Mouse (Mus musculus) stomach, postnatal 0 days (tissue): Measurements from ENCODE around the gene Atg14. TPM values are rescaled to one million over a fixed set of nuclear protein-coding genes. Genes with fewer than 3 reads are reported as not detected.

Source experiments
- ATAC-seq: fragments of 200-750 bp; cut with Nextera tagmentation; 2 replicates; pipeline ENCODE4 v1.8.0; 2017; ENCODE audit not compliant: low FRiP score, low TSS enrichment
- DNase-seq: peaks from one replicate; pipeline ENCODE4 v3.0.0-alpha.2; 2016; ENCODE audit warnings: low spot score
- H3K27ac ChIP-seq: fragments of 300-500 bp; sonication (generic); replicated peaks from 2 replicates; pipeline ENCODE4 v1.5.1; 2014; ENCODE audit warnings: mild to moderate bottlenecking, control low read depth
- H3K27me3 ChIP-seq: fragments of 300-500 bp; sonication (generic); 2 replicates; pipeline ENCODE4 v1.6.1; 2014; ENCODE audit warnings: low read length; ENCODE audit not compliant: control insufficient read depth, insufficient read depth
- H3K36me3 ChIP-seq: fragments of 300-500 bp; sonication (generic); 2 replicates; pipeline ENCODE4 v1.6.1; 2014; ENCODE audit warnings: low read length, mixed read lengths; ENCODE audit not compliant: control insufficient read depth, insufficient read depth
- H3K4me1 ChIP-seq: fragments of 300-500 bp; sonication (generic); replicated peaks from 2 replicates; pipeline ENCODE4 v1.6.1; 2014; ENCODE audit warnings: antibody characterized with exemption; ENCODE audit not compliant: control insufficient read depth, insufficient read depth
- H3K4me2 ChIP-seq: fragments of 300-500 bp; sonication (generic); replicated peaks from 2 replicates; pipeline ENCODE4 v1.6.1; 2014; ENCODE audit warnings: low read depth, mild to moderate bottlenecking, control low read depth, moderate library complexity
- H3K4me3 ChIP-seq: fragments of 300-500 bp; sonication (generic); 2 replicates; pipeline ENCODE4 v1.5.1; 2014; ENCODE audit warnings: low read depth, low read length, control low read depth
- H3K9ac ChIP-seq: fragments of 300-500 bp; sonication (generic); 2 replicates; pipeline ENCODE4 v1.6.1; 2014; ENCODE audit warnings: mild to moderate bottlenecking, low read length, control low read depth, mixed read lengths
- H3K9me3 ChIP-seq: fragments of 300-500 bp; sonication (generic); 2 replicates; pipeline ENCODE4 v1.6.1; 2016; ENCODE audit warnings: low read length; ENCODE audit not compliant: control insufficient read depth
- CTCF ChIP-seq: IDR thresholded peaks from 2 replicates; pipeline ENCODE4 v1.5.1; 2016; ENCODE audit warnings: antibody characterized with exemption, low read depth, mild to moderate bottlenecking, moderate library complexity
- EP300 ChIP-seq: optimal IDR thresholded peaks from 2 replicates; pipeline ENCODE3; 2016; ENCODE audit warnings: antibody characterized with exemption
- WGBS: fragments of 180-500 bp; shearing (Covaris S2); extraction: QIAGEN DNeasy Blood & Tissue Kit; methylation state at CpG from one replicate; pipeline ENCODE4 v1.1.7; 2014; 5-methylcytosine and 5-hydroxymethylcytosine counted together
- polyA plus RNA-seq: library from polyadenylated mRNA; unstranded; fragments of >200 nt; fragmentation: Nextera tagmentation; extraction: Ambion mirVana; gene quantifications from 2 replicates; pipeline ENCODE4 v1.2.1, GENCODE M21; 2015

Atg14 gene
- polyA plus RNA-seq, 1 experiment from 2014 or later: 6.9 TPM

DNA sequence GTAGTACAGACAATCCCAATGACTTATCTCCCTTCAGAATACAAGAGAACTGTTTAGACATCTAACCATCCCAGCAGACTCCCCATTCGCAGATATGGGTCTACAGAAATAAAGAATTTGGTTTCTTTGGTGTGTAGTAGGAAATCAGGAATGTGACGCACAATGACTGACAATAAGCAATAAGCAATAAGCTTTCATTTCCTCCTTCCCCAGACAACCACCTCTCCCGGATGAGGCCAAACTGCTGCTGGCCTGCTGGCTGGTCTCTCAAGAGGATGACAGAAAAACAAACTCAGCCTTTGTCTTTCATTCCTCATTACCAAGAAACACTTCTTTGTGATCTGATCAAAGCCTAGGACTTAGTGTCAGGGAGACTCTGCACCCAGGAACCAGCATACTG lies 28.2 kb downstream of the Atg14 start:
- Histone ChIP-seq H3K27me3 (no peaks in the 10 kb centered on the region), H3K36me3 (peaks cover 18% of the 10 kb centered on the region)

GRCm38 (mm10) chr14:47541325-47541948 lies 29.0 kb downstream of the Atg14 start:
- H3K9ac ChIP-seq: no peak overlapping the region
- WGBS: 82% methylated on average over 10 of the region's 10 CpGs
- no peak for ATAC-seq

More for the DNA sequence above, 28.2 kb downstream of the Atg14 start:
- no peak overlapping the region for H3K9ac ChIP-seq
- H3K27ac ChIP-seq: no peak overlapping the region
- ATAC-seq (no peak), DNase-seq (no peak)
- H3K9me3 ChIP-seq: no peaks in the 10 kb centered on the region
- TF ChIP-seq CTCF (no peak), EP300 (no peak)
- 83% methylated on average over 3 of the region's 3 CpGs for WGBS
- no peak overlapping the region for H3K4me3 ChIP-seq
- no peak overlapping the region for H3K4me2 ChIP-seq
- no peaks in the 10 kb centered on the region for H3K4me1 ChIP-seq

GRCm38 (mm10) chr14:47535096-47535495 lies 35.4 kb downstream of the Atg14 start:
- no peak overlapping the region for H3K4me2 ChIP-seq
- ATAC-seq: no peak
- no peak for TF ChIP-seq CTCF
- no peak for TF ChIP-seq EP300

More at GRCm38 (mm10) chr14:47541325-47541948, 29.0 kb downstream of the Atg14 start:
- H3K4me3 ChIP-seq: no peak overlapping the region
- no peaks in the 10 kb centered on the region for H3K27me3 ChIP-seq
- H3K4me2 ChIP-seq: no peak overlapping the region
- H3K27ac ChIP-seq: no peak overlapping the region
- TF ChIP-seq CTCF (no peak), EP300 (no peak)
- H3K9me3 ChIP-seq: no peaks in the 10 kb centered on the region
- peaks cover 12% of the 10 kb centered on the region; the same call in 1 of the 2 replicates for H3K36me3 ChIP-seq
- no peaks in the 10 kb centered on the region for H3K4me1 ChIP-seq
- DNase-seq: no peak

DNA sequence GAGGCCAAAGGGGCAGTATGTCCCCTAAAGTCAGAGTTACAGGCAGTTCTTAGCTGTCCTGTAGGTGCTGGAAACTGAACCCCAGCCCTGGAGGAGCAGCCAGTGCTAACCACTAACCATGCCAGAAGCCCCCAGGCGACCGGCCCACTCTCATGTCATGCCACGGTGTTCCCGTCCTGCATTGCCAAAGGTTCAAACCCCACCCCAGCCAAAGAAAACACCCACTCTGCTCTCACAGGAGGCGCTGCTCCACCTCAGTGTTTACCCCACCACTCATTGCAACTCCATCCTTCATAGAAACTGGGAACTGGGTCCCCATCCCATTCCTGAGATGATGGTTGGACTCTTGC lies 36.3 kb downstream of the Atg14 start:
- ATAC-seq (no peak), DNase-seq (no peak)
- H3K36me3 ChIP-seq: no peaks in the 10 kb centered on the region
- WGBS: 78% methylated on average over 5 of the region's 5 CpGs
- H3K27me3 ChIP-seq: no peaks in the 10 kb centered on the region
- 0 out of 2 replicates have a peak overlapping the region, but pooled peaks have one; percentile 13 for H3K27ac ChIP-seq
- H3K4me1 ChIP-seq: 0 out of 2 replicates have a peak, but pooled peaks cover 2% of the 10 kb centered on the region
- H3K9me3 ChIP-seq: no peaks in the 10 kb centered on the region
- TF ChIP-seq EP300 (no peak), CTCF (no peak)
- no peak overlapping the region for H3K4me3 ChIP-seq
- 0 out of 2 replicates have a peak overlapping the region, but pooled peaks have one; percentile 8 for H3K9ac ChIP-seq
- no peak overlapping the region for H3K4me2 ChIP-seq

More at GRCm38 (mm10) chr14:47535096-47535495, 35.4 kb downstream of the Atg14 start:
- Histone ChIP-seq H3K9ac (no peak overlapping the region), H3K27me3 (no peaks in the 10 kb centered on the region), H3K9me3 (no peaks in the 10 kb centered on the region), H3K4me3 (no peak overlapping the region), H3K27ac (no peak overlapping the region), H3K36me3 (no peaks in the 10 kb centered on the region), H3K4me1 (0 out of 2 replicates have a peak, but pooled peaks cover 2% of the 10 kb centered on the region)
- no peak for DNase-seq
- 56% methylated on average over 1 of the region's 1 CpGs for WGBS

- ATAC-seq (peak; percentile 96), DNase-seq (peak; percentile 86)
- no peaks in the 10 kb centered on the region for H3K36me3 ChIP-seq
- no peaks in the 10 kb centered on the region for H3K9me3 ChIP-seq
- H3K27ac ChIP-seq: peak overlapping the region; percentile 83
- no peak overlapping the region for H3K4me3 ChIP-seq
- WGBS: 21% methylated on average over 11 of the region's 11 CpGs
- H3K27me3 ChIP-seq: no peaks in the 10 kb centered on the region
- no peak overlapping the region for H3K9ac ChIP-seq
- TF ChIP-seq CTCF: peak; percentile 72
- TF ChIP-seq EP300: no peak
- 0 out of 2 replicates have a peak overlapping the region, but pooled peaks have one; percentile 20 for H3K4me2 ChIP-seq
- 0 out of 2 replicates have a peak, but pooled peaks cover 2% of the 10 kb centered on the region for H3K4me1 ChIP-seq
Measured at GRCm38 (mm10) chr14:47533365-47534175, 36.9 kb downstream of the Atg14 start.
